Mouse (Mus musculus): ENCODE data around the gene Rnf32. TPM values are rescaled to one million over a fixed set of nuclear protein-coding genes. Genes with fewer than 3 reads are reported as not detected.

Gene Rnf32
- polyA plus RNA-seq (2014; fragmentation: Illumina TruSeq; extraction: RNeasy Lipid Tissue Mini Kit (QIAGEN cat#74804); ENCODE audit: low read depth, low replicate concordance), result 0.90 TPM

DNA sequence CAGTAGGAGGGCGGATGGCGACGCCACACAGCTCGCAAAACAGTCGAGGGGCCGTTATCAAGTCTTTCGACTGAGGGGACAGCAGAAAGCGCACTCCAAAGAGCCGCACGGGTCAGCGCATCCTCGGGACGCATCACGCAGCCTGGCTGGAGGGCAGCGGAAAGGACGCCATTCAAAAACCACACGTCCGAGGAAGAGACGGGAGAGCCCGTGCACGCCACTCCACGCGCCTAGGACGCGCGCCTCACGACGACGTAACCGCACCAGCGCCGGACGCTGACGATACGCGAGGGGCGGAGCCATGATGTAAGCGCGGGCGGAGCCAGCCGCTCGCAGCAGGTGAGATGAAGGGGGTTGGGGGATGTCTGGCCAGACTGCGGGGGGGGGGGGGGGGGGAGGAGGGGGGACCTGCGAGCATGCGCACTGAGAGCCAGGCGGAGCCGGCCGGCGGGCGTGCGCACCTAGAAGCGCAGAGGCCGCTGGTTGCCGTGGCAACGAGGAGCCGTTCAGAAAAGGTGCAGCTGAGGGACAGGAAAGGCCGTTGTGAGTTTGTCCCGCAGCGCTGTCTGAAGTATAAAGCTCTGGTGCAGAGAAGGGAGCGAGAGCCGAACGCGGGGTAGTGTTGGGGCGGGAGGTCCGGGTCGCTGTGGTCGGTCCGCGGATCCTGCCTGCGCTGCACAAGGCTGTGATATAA is at the start of gene Rnf32:
Rnf32 (plus strand) TSS at position 423 of the 694 bp plus-strand sequence.

Other genes with a start within 250 kb of the Rnf32 start
- 5.7 TPM for gene Lmbr1, start 182.4 kb downstream of the Rnf32 start, polyA plus RNA-seq (2014; fragmentation: Illumina TruSeq; extraction: RNeasy Lipid Tissue Mini Kit (QIAGEN cat#74804); ENCODE audit: low read depth, low replicate concordance)
- 11.4 TPM for gene Nom1, start 238.7 kb downstream of the Rnf32 start, polyA plus RNA-seq (2014; fragmentation: Illumina TruSeq; extraction: RNeasy Lipid Tissue Mini Kit (QIAGEN cat#74804); ENCODE audit: low read depth, low replicate concordance)

Data from liver, adult 10 weeks (tissue).